Mouse (Mus musculus): Measurements from ENCODE around the gene 2310003L06Rik. TPM values are rescaled to one million over a fixed set of nuclear protein-coding genes. Genes with fewer than 3 reads are reported as not detected.

Gene 2310003L06Rik
- not detected in 2 replicates for polyA plus RNA-seq (2014; fragmentation: Nextera tagmentation; extraction: Ambion mirVana)

GRCm38 (mm10) chr5:87969201-87969600 lies at the start of gene 2310003L06Rik, which contains the start of gene Gm28434:
TSS of gene 2310003L06Rik (plus strand) at chr5:87969459.
TSS of gene Gm28434 (plus strand) at chr5:87969517.
- H3K27me3 ChIP-seq (ENCODE audit: control insufficient read depth, insufficient read depth, low read length) = no peaks in the 10 kb centered on the region
- no peak within 1 kb of the TSS for H3K4me2 ChIP-seq (replicated peaks; ENCODE audit: low read depth, low read length)
- H3K27ac ChIP-seq (ENCODE audit: low read depth, low read length) = no peak within 1 kb of the TSS
- H3K36me3 ChIP-seq (ENCODE audit: control insufficient read depth, insufficient read depth, low read length) = no peaks in the 10 kb centered on the region
- H3K4me3 ChIP-seq (ENCODE audit: low read length) = no peak within 1 kb of the TSS
- H3K9ac ChIP-seq (ENCODE audit: low read depth, low read length) = no peak within 1 kb of the TSS
- H3K4me1 ChIP-seq (ENCODE audit: control insufficient read depth, insufficient read depth, low read length) = no peaks in the 10 kb centered on the region
- 57% methylated on average over 2 of the region's 2 CpGs for WGBS
- no peak for ATAC-seq (ENCODE audit: low FRiP score, low TSS enrichment)
- H3K9me3 ChIP-seq (ENCODE audit: control insufficient read depth, low read length) = no peaks in the 10 kb centered on the region

- H3K9me3 ChIP-seq (ENCODE audit: control insufficient read depth, low read length) = no peaks in the 10 kb centered on the region
- H3K9ac ChIP-seq (ENCODE audit: low read depth, low read length) = no peak within 1 kb of the TSS
- H3K36me3 ChIP-seq (ENCODE audit: control insufficient read depth, insufficient read depth, low read length) = no peaks in the 10 kb centered on the region
- H3K27ac ChIP-seq (ENCODE audit: low read depth, low read length) = no peak within 1 kb of the TSS
- no peak for ATAC-seq (ENCODE audit: low FRiP score, low TSS enrichment)
- no peaks in the 10 kb centered on the region for H3K27me3 ChIP-seq (ENCODE audit: control insufficient read depth, insufficient read depth, low read length)
- H3K4me3 ChIP-seq (ENCODE audit: low read length) = no peak within 1 kb of the TSS
- no peak within 1 kb of the TSS for H3K4me2 ChIP-seq (replicated peaks; ENCODE audit: low read depth, low read length)
- H3K4me1 ChIP-seq (ENCODE audit: control insufficient read depth, insufficient read depth, low read length) = no peaks in the 10 kb centered on the region
- WGBS = 34% methylated on average over 5 of the region's 5 CpGs
Measured at GRCm38 (mm10) chr5:87925372-87925771, 43.9 kb upstream of the 2310003L06Rik start, which contains the start of gene Csn3. TSS of gene Csn3 (plus strand) at chr5:87925579.

GRCm38 (mm10) chr5:87931603-87932002 lies 37.7 kb upstream of the 2310003L06Rik start:
- no peaks in the 10 kb centered on the region for H3K9me3 ChIP-seq (ENCODE audit: control insufficient read depth, low read length)
- no peak overlapping the region for H3K27ac ChIP-seq (ENCODE audit: low read depth, low read length)
- no peak overlapping the region for H3K4me3 ChIP-seq (ENCODE audit: low read length)
- no peaks in the 10 kb centered on the region for H3K27me3 ChIP-seq (ENCODE audit: control insufficient read depth, insufficient read depth, low read length)
- no peak overlapping the region for H3K4me2 ChIP-seq (replicated peaks; ENCODE audit: low read depth, low read length)
- H3K36me3 ChIP-seq (ENCODE audit: control insufficient read depth, insufficient read depth, low read length) = no peaks in the 10 kb centered on the region
- no peak overlapping the region for H3K9ac ChIP-seq (ENCODE audit: low read depth, low read length)
- ATAC-seq (ENCODE audit: low FRiP score, low TSS enrichment) = no peak
- no peaks in the 10 kb centered on the region for H3K4me1 ChIP-seq (ENCODE audit: control insufficient read depth, insufficient read depth, low read length)
- WGBS = 72% methylated on average over 1 of the region's 1 CpGs

- Histone ChIP-seq H3K27me3 (ENCODE audit: control insufficient read depth, insufficient read depth, low read length) (no peaks in the 10 kb centered on the region), H3K9ac (ENCODE audit: low read depth, low read length) (no peak overlapping the region), H3K27ac (ENCODE audit: low read depth, low read length) (no peak overlapping the region), H3K36me3 (ENCODE audit: control insufficient read depth, insufficient read depth, low read length) (no peaks in the 10 kb centered on the region), H3K4me3 (ENCODE audit: low read length) (no peak overlapping the region), H3K4me1 (ENCODE audit: control insufficient read depth, insufficient read depth, low read length) (no peaks in the 10 kb centered on the region), H3K9me3 (ENCODE audit: control insufficient read depth, low read length) (no peaks in the 10 kb centered on the region), H3K4me2 (replicated peaks; ENCODE audit: low read depth, low read length) (no peak overlapping the region)
- ATAC-seq (ENCODE audit: low FRiP score, low TSS enrichment) = no peak
- WGBS = 42% methylated on average over 3 of the region's 3 CpGs
Measured at GRCm38 (mm10) chr5:87940752-87941151, 28.5 kb upstream of the 2310003L06Rik start.

GRCm38 (mm10) chr5:87942515-87942914 lies 26.7 kb upstream of the 2310003L06Rik start:
- Histone ChIP-seq H3K36me3 (ENCODE audit: control insufficient read depth, insufficient read depth, low read length) (no peaks in the 10 kb centered on the region), H3K9ac (ENCODE audit: low read depth, low read length) (no peak overlapping the region), H3K4me2 (replicated peaks; ENCODE audit: low read depth, low read length) (no peak overlapping the region), H3K27ac (ENCODE audit: low read depth, low read length) (no peak overlapping the region), H3K4me3 (ENCODE audit: low read length) (no peak overlapping the region), H3K9me3 (ENCODE audit: control insufficient read depth, low read length) (no peaks in the 10 kb centered on the region), H3K4me1 (ENCODE audit: control insufficient read depth, insufficient read depth, low read length) (no peaks in the 10 kb centered on the region), H3K27me3 (ENCODE audit: control insufficient read depth, insufficient read depth, low read length) (no peaks in the 10 kb centered on the region)
- ATAC-seq (ENCODE audit: low FRiP score, low TSS enrichment) = no peak

GRCm38 (mm10) chr5:87951836-87952235 lies 17.4 kb upstream of the 2310003L06Rik start:
- no peaks in the 10 kb centered on the region for H3K27me3 ChIP-seq (ENCODE audit: control insufficient read depth, insufficient read depth, low read length)
- no peaks in the 10 kb centered on the region for H3K4me1 ChIP-seq (ENCODE audit: control insufficient read depth, insufficient read depth, low read length)
- H3K27ac ChIP-seq (ENCODE audit: low read depth, low read length) = no peak overlapping the region
- H3K4me2 ChIP-seq (replicated peaks; ENCODE audit: low read depth, low read length) = no peak overlapping the region
- no peaks in the 10 kb centered on the region for H3K36me3 ChIP-seq (ENCODE audit: control insufficient read depth, insufficient read depth, low read length)
- H3K4me3 ChIP-seq (ENCODE audit: low read length) = no peak overlapping the region
- no peak overlapping the region for H3K9ac ChIP-seq (ENCODE audit: low read depth, low read length)
- no peak for ATAC-seq (ENCODE audit: low FRiP score, low TSS enrichment)
- H3K9me3 ChIP-seq (ENCODE audit: control insufficient read depth, low read length) = no peaks in the 10 kb centered on the region

- Histone ChIP-seq H3K4me1 (ENCODE audit: control insufficient read depth, insufficient read depth, low read length) (no peaks in the 10 kb centered on the region), H3K4me3 (ENCODE audit: low read length) (no peak within 1 kb of the TSS), H3K27me3 (ENCODE audit: control insufficient read depth, insufficient read depth, low read length) (no peaks in the 10 kb centered on the region), H3K4me2 (replicated peaks; ENCODE audit: low read depth, low read length) (no peak within 1 kb of the TSS), H3K27ac (ENCODE audit: low read depth, low read length) (no peak within 1 kb of the TSS), H3K9ac (ENCODE audit: low read depth, low read length) (no peak within 1 kb of the TSS), H3K36me3 (ENCODE audit: control insufficient read depth, insufficient read depth, low read length) (no peaks in the 10 kb centered on the region), H3K9me3 (ENCODE audit: control insufficient read depth, low read length) (no peaks in the 10 kb centered on the region)
- 86% methylated on average over 3 of the region's 3 CpGs for WGBS
- ATAC-seq (ENCODE audit: low FRiP score, low TSS enrichment) = no peak
Measured at GRCm38 (mm10) chr5:87979139-87979538, 9.9 kb downstream of the 2310003L06Rik start, which contains the start of gene Cabs1. TSS of gene Cabs1 (plus strand) at chr5:87979439.

- peak; percentile 39; the same call in 1 of the 2 replicates for ATAC-seq (ENCODE audit: low FRiP score, low TSS enrichment)
- no peaks in the 10 kb centered on the region for H3K36me3 ChIP-seq (ENCODE audit: control insufficient read depth, insufficient read depth, low read length)
- WGBS = 65% methylated on average over 3 of the region's 3 CpGs
- H3K27ac ChIP-seq (ENCODE audit: low read depth, low read length) = no peak overlapping the region
- H3K4me2 ChIP-seq (replicated peaks; ENCODE audit: low read depth, low read length) = no peak overlapping the region
- H3K9me3 ChIP-seq (ENCODE audit: control insufficient read depth, low read length) = no peaks in the 10 kb centered on the region
- H3K4me1 ChIP-seq (ENCODE audit: control insufficient read depth, insufficient read depth, low read length) = no peaks in the 10 kb centered on the region
- no peaks in the 10 kb centered on the region for H3K27me3 ChIP-seq (ENCODE audit: control insufficient read depth, insufficient read depth, low read length)
- H3K9ac ChIP-seq (ENCODE audit: low read depth, low read length) = no peak overlapping the region
- no peak overlapping the region for H3K4me3 ChIP-seq (ENCODE audit: low read length)
Measured at GRCm38 (mm10) chr5:87982468-87983214, 13.4 kb downstream of the 2310003L06Rik start.

GRCm38 (mm10) chr5:88002249-88002648 lies 33.0 kb downstream of the 2310003L06Rik start, which contains the start of gene Smr3a:
TSS of gene Smr3a (plus strand) at chr5:88002549.
- Histone ChIP-seq H3K36me3 (ENCODE audit: control insufficient read depth, insufficient read depth, low read length) (no peaks in the 10 kb centered on the region), H3K9me3 (ENCODE audit: control insufficient read depth, low read length) (no peaks in the 10 kb centered on the region), H3K9ac (ENCODE audit: low read depth, low read length) (no peak within 1 kb of the TSS), H3K4me1 (ENCODE audit: control insufficient read depth, insufficient read depth, low read length) (no peaks in the 10 kb centered on the region), H3K4me2 (replicated peaks; ENCODE audit: low read depth, low read length) (no peak within 1 kb of the TSS), H3K4me3 (ENCODE audit: low read length) (no peak within 1 kb of the TSS), H3K27ac (ENCODE audit: low read depth, low read length) (no peak within 1 kb of the TSS), H3K27me3 (ENCODE audit: control insufficient read depth, insufficient read depth, low read length) (no peaks in the 10 kb centered on the region)
- WGBS = 90% methylated on average over 3 of the region's 3 CpGs
- no peak for ATAC-seq (ENCODE audit: low FRiP score, low TSS enrichment)
